Mouse (Mus musculus) limb, embryonic 11.5 days (tissue): ENCODE data around the gene Kalrn. TPM values are rescaled to one million over a fixed set of nuclear protein-coding genes. Genes with fewer than 3 reads are reported as not detected.

Source experiments
- ATAC-seq: fragments of 200-750 bp; cut with Nextera tagmentation; 2 replicates; pipeline ENCODE4 v1.8.0; 2017; ENCODE audit warnings: low read depth; ENCODE audit not compliant: insufficient number of reproducible peaks, low FRiP score, low TSS enrichment
- DNase-seq: peaks from one replicate; pipeline ENCODE4 v3.0.0-alpha.2; 2015; ENCODE audit warnings: low spot score
- H3K27ac ChIP-seq: fragments of 300-500 bp; sonication (generic); replicated peaks from 2 replicates; pipeline ENCODE4 v1.5.1; 2014; ENCODE audit warnings: low read depth, mild to moderate bottlenecking, low read length
- H3K27me3 ChIP-seq: fragments of 300-500 bp; sonication (generic); 2 replicates; pipeline ENCODE4 v1.6.1; 2014; ENCODE audit warnings: mild to moderate bottlenecking, low read length, mixed read lengths; ENCODE audit not compliant: control insufficient read depth, insufficient read depth
- H3K36me3 ChIP-seq: fragments of 300-500 bp; sonication (generic); 2 replicates; pipeline ENCODE4 v1.6.1; 2014; ENCODE audit warnings: mild to moderate bottlenecking, low read length, moderate library complexity, mixed read lengths; ENCODE audit not compliant: control insufficient read depth, insufficient read depth
- H3K4me1 ChIP-seq: fragments of 300-500 bp; sonication (generic); 2 replicates; pipeline ENCODE4 v1.6.1; 2014; ENCODE audit warnings: low read length, mixed read lengths; ENCODE audit not compliant: control insufficient read depth, insufficient read depth
- H3K4me2 ChIP-seq: fragments of 300-500 bp; sonication (generic); 2 replicates; pipeline ENCODE4 v1.6.1; 2014; ENCODE audit warnings: low read depth, mild to moderate bottlenecking, moderate library complexity; ENCODE audit not compliant: severe bottlenecking
- H3K4me3 ChIP-seq: fragments of 300-500 bp; sonication (generic); 2 replicates; pipeline ENCODE4 v1.5.1; 2014; ENCODE audit warnings: low read depth, low read length
- H3K9ac ChIP-seq: fragments of 300-500 bp; sonication (generic); 2 replicates; pipeline ENCODE4 v1.6.1; 2014; ENCODE audit warnings: mild to moderate bottlenecking, low read length
- H3K9me3 ChIP-seq: fragments of 300-500 bp; sonication (generic); 2 replicates; pipeline ENCODE4 v1.6.1; 2016; ENCODE audit warnings: low read length; ENCODE audit not compliant: control insufficient read depth
- WGBS: fragments of 180-500 bp; shearing (Covaris S2); extraction: QIAGEN DNeasy Blood & Tissue Kit; methylation state at CpG from one replicate; pipeline ENCODE4 v1.1.7; 2014; 5-methylcytosine and 5-hydroxymethylcytosine counted together
- polyA plus RNA-seq: library from polyadenylated mRNA; unstranded; fragments of >200 nt; fragmentation: Nextera tagmentation; extraction: Ambion mirVana; gene quantifications from 2 replicates; pipeline ENCODE4 v1.2.1, GENCODE M21; 2014

Gene Kalrn
- polyA plus RNA-seq, 1 experiment from 2014 or later, result 11.5 TPM

- H3K4me2 ChIP-seq, result no peak overlapping the region
- WGBS, result 65% methylated on average over 6 of the region's 6 CpGs
- H3K4me1 ChIP-seq, result peaks cover 5% of the 10 kb centered on the region
- no peak overlapping the region for H3K9ac ChIP-seq
- ATAC-seq (no peak), DNase-seq (no peak)
- H3K27ac ChIP-seq, result no peak overlapping the region
- no peaks in the 10 kb centered on the region for H3K27me3 ChIP-seq
- no peak overlapping the region for H3K4me3 ChIP-seq
- H3K9me3 ChIP-seq, result no peaks in the 10 kb centered on the region
- H3K36me3 ChIP-seq, result no peaks in the 10 kb centered on the region
Measured at GRCm38 (mm10) chr16:34546805-34547509, 26.4 kb downstream of the Kalrn start.

- no peak overlapping the region for H3K4me2 ChIP-seq
- ATAC-seq, result no peak
- no peak overlapping the region for H3K9ac ChIP-seq
- 89% methylated on average over 4 of the region's 4 CpGs for WGBS
- H3K4me3 ChIP-seq, result no peak overlapping the region
- H3K27me3 ChIP-seq, result no peaks in the 10 kb centered on the region
- H3K9me3 ChIP-seq, result no peaks in the 10 kb centered on the region
- H3K36me3 ChIP-seq, result no peaks in the 10 kb centered on the region
- H3K27ac ChIP-seq, result no peak overlapping the region
- peaks cover 5% of the 10 kb centered on the region for H3K4me1 ChIP-seq
- DNase-seq, result no peak
Measured at GRCm38 (mm10) chr16:34543754-34544153, 29.6 kb downstream of the Kalrn start.

DNA sequence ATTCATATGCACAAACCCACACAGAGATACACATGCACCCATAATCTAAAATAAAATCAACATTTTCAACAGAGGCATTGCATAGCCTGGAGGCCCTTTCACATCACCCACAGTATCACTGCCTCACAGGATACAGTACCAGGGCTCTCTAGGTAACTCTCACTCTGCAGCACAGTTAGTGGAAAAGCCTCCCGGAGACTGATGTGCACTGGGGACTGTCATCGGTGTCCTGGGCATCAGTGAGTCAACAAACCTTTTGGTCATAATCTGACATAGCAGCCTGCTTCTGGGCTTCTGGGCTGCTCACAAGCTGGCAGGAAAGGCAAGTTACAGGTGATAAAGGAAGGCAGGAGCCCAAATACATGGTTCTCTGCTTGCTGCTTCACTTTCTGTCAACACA is 31.0 kb downstream of the Kalrn start:
- Histone ChIP-seq H3K4me2 (no peak overlapping the region), H3K9me3 (no peaks in the 10 kb centered on the region), H3K4me3 (no peak overlapping the region), H3K9ac (no peak overlapping the region), H3K27me3 (no peaks in the 10 kb centered on the region), H3K27ac (no peak overlapping the region), H3K4me1 (peaks cover 5% of the 10 kb centered on the region), H3K36me3 (no peaks in the 10 kb centered on the region)
- no peak for DNase-seq
- no peak for ATAC-seq
- WGBS, result 91% methylated on average over 2 of the region's 2 CpGs

DNA sequence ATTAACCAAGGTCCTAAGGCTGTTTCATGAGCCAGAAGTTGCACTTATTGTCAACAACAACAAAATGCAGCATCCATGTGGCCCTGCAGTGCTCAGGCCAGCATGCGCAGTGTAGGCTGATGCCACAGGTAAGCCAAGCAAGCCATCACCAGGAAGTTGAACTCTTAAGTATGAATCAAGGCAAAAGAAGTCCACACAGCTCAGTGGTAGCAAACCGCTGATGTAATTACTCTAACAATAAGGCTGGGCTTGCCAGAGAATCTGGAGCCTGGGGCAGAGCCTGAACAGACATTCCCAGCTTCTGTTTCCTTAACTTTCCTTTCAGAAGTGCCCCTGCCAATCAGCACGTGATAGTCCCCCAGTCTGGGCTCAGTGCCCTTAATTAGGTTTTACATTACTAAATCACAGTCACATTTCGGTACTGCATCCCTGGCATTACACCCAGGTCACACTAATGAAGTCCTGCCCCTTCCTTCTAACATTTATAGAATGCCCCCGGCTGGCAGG is 34.6 kb downstream of the Kalrn start:
- H3K27ac ChIP-seq, result no peak overlapping the region
- DNase-seq (no peak), ATAC-seq (no peak)
- no peaks in the 10 kb centered on the region for H3K9me3 ChIP-seq
- H3K4me2 ChIP-seq, result no peak overlapping the region
- no peak overlapping the region for H3K9ac ChIP-seq
- 70% methylated on average over 5 of the region's 5 CpGs for WGBS
- no peaks in the 10 kb centered on the region for H3K27me3 ChIP-seq
- H3K4me3 ChIP-seq, result no peak overlapping the region
- no peaks in the 10 kb centered on the region for H3K36me3 ChIP-seq
- peaks cover 9% of the 10 kb centered on the region for H3K4me1 ChIP-seq

- Histone ChIP-seq H3K9ac (no peak overlapping the region), H3K36me3 (no peaks in the 10 kb centered on the region), H3K4me3 (no peak overlapping the region), H3K4me2 (no peak overlapping the region), H3K27me3 (no peaks in the 10 kb centered on the region), H3K27ac (no peak overlapping the region), H3K4me1 (peaks cover 9% of the 10 kb centered on the region), H3K9me3 (no peaks in the 10 kb centered on the region)
- ATAC-seq (no peak), DNase-seq (no peak)
- WGBS, result 93% methylated on average over 6 of the region's 6 CpGs
Measured at GRCm38 (mm10) chr16:34536300-34536699, 37.0 kb downstream of the Kalrn start.

- H3K9ac ChIP-seq, result no peak overlapping the region
- WGBS, result 21% methylated on average over 7 of the region's 7 CpGs
- no peak overlapping the region for H3K27ac ChIP-seq
- no peak overlapping the region for H3K4me2 ChIP-seq
- DNase-seq, result no peak
- no peak for ATAC-seq
- no peaks in the 10 kb centered on the region for H3K27me3 ChIP-seq
- H3K4me1 ChIP-seq, result peaks cover 9% of the 10 kb centered on the region
- no peak overlapping the region for H3K4me3 ChIP-seq
- H3K36me3 ChIP-seq, result no peaks in the 10 kb centered on the region
- H3K9me3 ChIP-seq, result no peaks in the 10 kb centered on the region
Measured at GRCm38 (mm10) chr16:34535135-34535534, 38.2 kb downstream of the Kalrn start.

DNA sequence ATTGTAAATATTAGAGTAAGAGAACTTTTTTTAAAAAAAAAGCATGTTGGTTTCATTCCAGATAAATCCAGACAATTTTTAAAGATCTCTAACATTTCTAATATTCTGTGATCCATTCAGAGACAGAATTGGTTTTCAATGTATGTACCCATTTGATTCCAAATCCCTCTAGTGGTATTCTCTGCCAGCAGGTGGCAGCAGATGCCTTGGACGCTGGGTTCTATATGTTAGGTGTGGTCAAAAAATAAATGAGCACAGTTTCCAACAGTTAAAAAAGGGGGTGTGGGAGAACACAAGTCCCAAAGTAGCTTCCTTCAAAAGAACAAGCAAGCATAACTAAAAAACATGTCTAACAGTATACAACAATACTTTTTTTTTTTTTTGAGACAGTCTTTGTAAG is 41.8 kb downstream of the Kalrn start:
- no peak overlapping the region for H3K27ac ChIP-seq
- H3K4me2 ChIP-seq, result no peak overlapping the region
- H3K9ac ChIP-seq, result no peak overlapping the region
- ATAC-seq, result no peak
- H3K9me3 ChIP-seq, result no peaks in the 10 kb centered on the region
- peak; percentile 55 for DNase-seq
- no peak overlapping the region for H3K4me3 ChIP-seq
- H3K27me3 ChIP-seq, result no peaks in the 10 kb centered on the region
- 6% methylated on average over 1 of the region's 1 CpGs for WGBS
- no peaks in the 10 kb centered on the region for H3K36me3 ChIP-seq
- H3K4me1 ChIP-seq, result peaks cover 6% of the 10 kb centered on the region

DNA sequence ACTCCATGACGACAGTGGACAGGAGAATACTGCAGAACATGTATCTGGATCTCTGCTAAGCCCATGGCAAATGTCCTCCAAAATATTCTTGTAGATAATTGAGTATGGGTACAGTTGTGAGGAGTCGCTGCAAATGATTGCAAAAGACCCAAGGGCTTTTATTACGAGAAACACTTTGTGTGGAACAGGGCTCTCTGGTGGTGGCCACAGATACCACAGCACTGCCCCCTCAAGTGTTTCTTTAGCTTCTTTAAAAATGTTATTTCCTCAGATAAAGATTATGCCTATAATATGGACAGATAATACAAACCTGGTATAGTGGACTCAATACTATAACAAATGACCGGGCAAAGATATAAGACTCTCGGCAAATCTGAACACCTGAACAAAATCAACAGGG is 43.3 kb downstream of the Kalrn start:
- WGBS, result 92% methylated on average over 5 of the region's 5 CpGs
- Histone ChIP-seq H3K4me3 (no peak overlapping the region), H3K9me3 (no peaks in the 10 kb centered on the region), H3K9ac (no peak overlapping the region), H3K27me3 (no peaks in the 10 kb centered on the region), H3K4me2 (no peak overlapping the region), H3K36me3 (no peaks in the 10 kb centered on the region), H3K4me1 (peaks cover 1% of the 10 kb centered on the region; the same call in 1 of the 2 replicates), H3K27ac (no peak overlapping the region)
- ATAC-seq (no peak), DNase-seq (no peak)
